In genomic region chr14:31393936-31394630, GRCm38 (mm10) we compare ENCODE assay signal across 11 mouse cellular contexts. TPM values are rescaled to one million over a fixed set of nuclear protein-coding genes. Genes with fewer than 3 reads are reported as not detected.
DNase-seq lines count a peak whose midpoint lies in the region; ATAC-seq and TF ChIP-seq lines count a peak whose summit lies in the region.
"Had no signal": no experiment of that assay in that cellular context is flagged by ENCODE, and none has a peak within 500 bp of the region (broad histone marks: within the 10 kb centered on the region; RNA-seq: fewer than 3 reads in every experiment).

No protein-coding gene starts in this region.

- H3K4me3 ChIP-seq in gastrocnemius, adult 2 months = no peak overlapping the region
- H3K4me3 ChIP-seq in layer of hippocampus, adult 2 months = no peak overlapping the region
- H3K4me3 ChIP-seq: forebrain, embryonic 12.5 days; myocyte had no signal

- peak overlapping the region; percentile 64 for H3K27ac ChIP-seq in gastrocnemius, adult 2 months
- H3K27ac ChIP-seq in layer of hippocampus, adult 2 months = peak overlapping the region; percentile 96
- H3K27ac ChIP-seq: forebrain, embryonic 12.5 days had no signal

- ATAC-seq in megakaryocyte-erythroid progenitor cell, adult 5-6 weeks (replicated peaks; ENCODE audit: low FRiP score, low TSS enrichment, poor library complexity, severe bottlenecking) = no peak

- no peak for TF ChIP-seq CTCF in gastrocnemius, adult 2 months (IDR thresholded peaks at IDR 0.05)
- no peak for TF ChIP-seq CTCF in layer of hippocampus, adult 2 months (conservative IDR thresholded peaks at IDR 0.05)

- DNase-seq in gastrocnemius, adult 2 months = peak; percentile 66
- DNase-seq in gastrocnemius, adult 8-10 months (ENCODE audit: low spot score in 2 of 2) = no peak
- DNase-seq in layer of hippocampus, adult 2 months (ENCODE audit: low spot score in 2 of 2) = no peak
- no peak for DNase-seq in layer of hippocampus, postnatal 10 days (ENCODE audit: low spot score in 2 of 2)
- DNase-seq in adrenal gland, postnatal 36 days = peak; percentile 63 to 75
- peak; percentile 61 to 63 for DNase-seq in cerebellum, postnatal 36 days
- no peak for DNase-seq in thymus, postnatal 0 days (ENCODE audit: low spot score)
- DNase-seq: kidney, adult 8-10 months had no signal

- intact Hi-C loops in gastrocnemius, adult 2 months (cut with DNase I) = no loop called here

RNA-seq across cellular contexts. Expression of gene Sh3bp5, which starts 41.8 kb away (rescaled TPM):
- 10 to 100 TPM; 55.1 to 58.5 TPM for total RNA-seq in gastrocnemius, adult 2 months (2021)
- 10 to 100 TPM; 38.1 to 56.9 (median 50.0) TPM for total RNA-seq in gastrocnemius, adult 8-10 months (2022)
- total RNA-seq in layer of hippocampus, adult 2 months (2021) = 100 to 1,000 TPM; 147 to 158 TPM
- total RNA-seq in layer of hippocampus, postnatal 10 days (2021) = 100 to 1,000 TPM; 120 to 125 TPM
- 100 to 1,000 TPM; 147 to 211 TPM for total RNA-seq in adrenal gland, postnatal 36 days (2021)
- 1.1 and 2.3 TPM in 2 replicates for total RNA-seq in megakaryocyte-erythroid progenitor cell, adult 5-6 weeks (2014; fragmentation: Nextera tagmentation)
- total RNA-seq in megakaryocyte-erythroid progenitor cell, adult 5-6 weeks (2017) = 1.1 and 1.3 TPM in 2 replicates
- polyA plus RNA-seq in thymus, postnatal 0 days (2015; fragmentation: Nextera tagmentation; extraction: Ambion mirVana) = 20.3 and 20.7 TPM in 2 replicates

RNA-seq across cellular contexts. Expression of gene Capn7, which starts 57.6 kb away (rescaled TPM):
- total RNA-seq in gastrocnemius, adult 2 months (2021) = 10 to 100 TPM; 29.4 to 33.6 TPM
- 10 to 100 TPM; 27.0 to 33.1 (median 30.5) TPM for total RNA-seq in gastrocnemius, adult 8-10 months (2022)
- 10 to 100 TPM; 35.6 to 39.4 TPM for total RNA-seq in layer of hippocampus, adult 2 months (2021)
- 10 to 100 TPM; 39.9 to 41.5 TPM for total RNA-seq in layer of hippocampus, postnatal 10 days (2021)
- 10 to 100 TPM; 43.5 to 45.0 TPM for total RNA-seq in adrenal gland, postnatal 36 days (2021)
- 36.1 and 45.5 TPM in 2 replicates for total RNA-seq in megakaryocyte-erythroid progenitor cell, adult 5-6 weeks (2014; fragmentation: Nextera tagmentation)
- total RNA-seq in megakaryocyte-erythroid progenitor cell, adult 5-6 weeks (2017) = 64.5 and 81.7 TPM in 2 replicates
- polyA plus RNA-seq in thymus, postnatal 0 days (2015; fragmentation: Nextera tagmentation; extraction: Ambion mirVana) = 33.8 and 34.9 TPM in 2 replicates

Comparison
In these comparisons a context has a peak if more than half of its experiments do, and no peak if none do; other contexts are left out.
1. DNase-seq: peak in gastrocnemius, adult 2 months (single experiment), adrenal gland, postnatal 36 days (2 of 2) and cerebellum, postnatal 36 days (2 of 2); none in gastrocnemius, adult 8-10 months (0 of 2), layer of hippocampus, adult 2 months (0 of 2), layer of hippocampus, postnatal 10 days (0 of 2) and thymus, postnatal 0 days (single experiment).
2. RNA of gene Sh3bp5, which starts 41.8 kb away (total RNA-seq): 147 to 211 TPM in adrenal gland, postnatal 36 days, 147 to 158 TPM in layer of hippocampus, adult 2 months, 120 to 125 TPM in layer of hippocampus, postnatal 10 days, 55.1 to 58.5 TPM in gastrocnemius, adult 2 months and 38.1 to 56.9 TPM in gastrocnemius, adult 8-10 months; 1.1 to 2.3 TPM in megakaryocyte-erythroid progenitor cell, adult 5-6 weeks; every median in the first group is over 10 times any median in the second.